Mouse (Mus musculus) lung, postnatal 14 days (tissue): ENCODE results near the gene Rnf181.

ENCODE experiments used
- DNase-seq: peaks from one replicate; pipeline ENCODE4 v3.0.0; 2021

Gene Rnf181

DNA sequence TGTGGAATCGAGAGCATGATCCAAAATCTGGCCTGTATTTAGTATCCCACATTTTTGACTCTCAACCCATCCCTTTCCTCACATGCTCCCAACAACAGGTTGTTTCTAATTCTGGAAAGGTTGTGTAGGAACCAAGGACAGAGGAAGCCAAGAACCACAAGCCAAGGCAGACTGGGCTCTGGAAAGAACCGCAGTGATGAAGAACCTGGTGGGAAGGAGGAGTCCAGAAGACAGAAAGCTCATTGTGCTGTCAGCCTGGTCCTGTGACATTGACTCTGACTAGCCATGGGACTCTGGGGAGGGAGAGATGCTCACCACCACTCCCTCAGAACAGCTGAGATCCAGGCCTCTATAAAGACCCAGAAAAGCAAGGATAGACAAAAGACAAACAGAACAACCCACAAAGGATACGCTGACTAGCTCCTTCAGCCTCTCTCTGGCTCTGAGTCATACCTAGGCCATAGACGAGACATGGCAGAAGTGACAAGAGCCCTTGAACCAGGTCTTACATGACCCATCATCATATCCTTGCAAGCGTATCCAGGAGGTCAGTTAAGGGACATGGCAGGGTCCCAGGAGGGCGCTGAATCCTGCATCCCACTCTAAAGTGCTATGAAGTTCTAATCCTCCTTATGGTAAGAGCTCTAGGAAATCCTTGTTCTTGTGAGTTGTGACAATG, 16.5 kb upstream of the Rnf181 start:
- no peak for DNase-seq

DNA sequence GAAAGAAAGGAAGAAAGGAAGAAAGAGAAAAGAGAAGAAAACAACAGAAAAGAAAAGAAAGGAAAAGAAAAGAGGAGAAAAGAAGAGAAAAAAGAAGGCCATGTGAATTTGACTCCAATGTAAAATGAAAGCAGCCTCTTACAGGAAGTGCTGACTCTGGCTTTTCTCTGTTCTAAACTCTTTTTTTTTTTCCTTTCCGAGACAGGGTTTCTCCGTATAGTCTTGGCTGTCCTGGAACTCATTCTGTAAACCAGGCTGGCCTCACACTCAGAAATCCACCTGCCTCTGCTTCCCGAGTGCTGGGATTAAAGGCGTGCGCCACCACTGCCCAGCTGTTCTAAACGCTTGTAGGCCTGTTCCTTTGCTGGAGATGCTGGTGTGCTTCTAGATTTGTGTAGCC, 15.7 kb upstream of the Rnf181 start:
- no peak for DNase-seq

DNA sequence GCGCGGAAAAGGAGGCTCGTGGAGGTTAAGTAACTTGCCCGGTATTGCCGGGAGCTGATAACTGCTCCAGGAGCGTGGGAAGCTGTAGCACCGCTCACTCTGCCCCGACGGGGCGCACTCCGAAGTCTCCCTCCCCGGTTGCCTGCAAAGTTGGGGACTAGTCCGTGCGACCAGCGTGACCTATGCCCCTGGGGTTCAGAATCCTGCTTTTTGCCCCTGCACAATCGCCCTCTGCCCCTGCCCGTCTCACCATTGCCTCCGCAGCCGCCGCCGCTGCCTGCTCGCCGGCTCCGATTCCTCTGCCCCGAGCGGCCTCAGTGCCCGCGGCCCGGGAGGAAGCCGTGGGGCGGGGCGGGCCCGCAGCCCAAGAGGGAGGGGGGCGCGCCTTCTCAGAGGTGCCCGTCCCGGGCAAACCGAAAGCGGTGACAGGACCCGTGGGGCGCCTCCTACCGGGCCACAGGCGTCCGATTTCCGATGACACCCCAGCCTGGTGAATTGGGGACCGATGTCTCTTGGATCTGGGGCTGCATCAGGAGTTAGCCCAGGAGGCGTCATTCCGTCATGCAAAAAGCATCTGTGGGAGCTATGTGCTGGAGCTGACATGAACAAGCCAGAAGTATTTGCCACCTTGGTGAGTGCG, 13.5 kb upstream of the Rnf181 start, which contains the start of gene Vamp5:
Gene Vamp5 (minus strand): TSS at position 338 of the 640 bp plus-strand sequence.
- peak; percentile 92 for DNase-seq

DNA sequence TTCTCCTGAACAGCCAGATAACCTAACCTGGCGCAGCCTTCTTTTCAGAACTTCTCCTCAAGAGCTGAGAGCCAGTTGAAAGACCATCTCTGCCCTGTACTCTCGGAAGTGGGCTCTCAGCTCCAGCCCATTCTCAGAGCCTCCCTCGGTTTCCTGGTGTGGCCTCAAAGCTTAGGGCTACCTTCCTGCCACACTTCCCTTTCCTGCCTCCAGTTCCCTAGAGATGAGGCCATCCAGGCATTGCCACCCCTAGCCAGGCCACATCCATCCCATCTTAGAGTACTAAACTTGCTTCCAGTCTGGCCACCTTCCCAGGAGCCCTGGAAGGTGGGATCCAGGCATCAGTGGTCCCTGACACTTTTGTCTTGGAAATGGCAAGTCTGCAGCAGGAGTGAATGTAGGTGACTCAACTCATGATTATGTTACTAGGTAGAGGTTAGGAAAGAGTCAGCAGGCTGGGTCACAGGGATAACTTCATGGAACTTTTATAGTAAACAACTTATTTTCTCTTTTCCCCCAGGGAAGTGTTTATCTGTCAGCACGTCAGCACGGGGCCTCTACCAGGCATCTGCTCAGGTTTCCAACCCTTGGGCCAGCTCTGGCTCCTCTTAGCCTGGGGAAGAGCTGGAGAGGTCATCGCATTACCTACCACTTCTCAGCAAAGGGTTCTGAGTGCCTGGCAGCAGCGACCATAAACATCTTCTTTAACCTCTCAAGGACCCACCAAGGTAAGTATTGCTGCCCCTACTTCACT, 12.8 kb upstream of the Rnf181 start:
- no peak for DNase-seq

DNA sequence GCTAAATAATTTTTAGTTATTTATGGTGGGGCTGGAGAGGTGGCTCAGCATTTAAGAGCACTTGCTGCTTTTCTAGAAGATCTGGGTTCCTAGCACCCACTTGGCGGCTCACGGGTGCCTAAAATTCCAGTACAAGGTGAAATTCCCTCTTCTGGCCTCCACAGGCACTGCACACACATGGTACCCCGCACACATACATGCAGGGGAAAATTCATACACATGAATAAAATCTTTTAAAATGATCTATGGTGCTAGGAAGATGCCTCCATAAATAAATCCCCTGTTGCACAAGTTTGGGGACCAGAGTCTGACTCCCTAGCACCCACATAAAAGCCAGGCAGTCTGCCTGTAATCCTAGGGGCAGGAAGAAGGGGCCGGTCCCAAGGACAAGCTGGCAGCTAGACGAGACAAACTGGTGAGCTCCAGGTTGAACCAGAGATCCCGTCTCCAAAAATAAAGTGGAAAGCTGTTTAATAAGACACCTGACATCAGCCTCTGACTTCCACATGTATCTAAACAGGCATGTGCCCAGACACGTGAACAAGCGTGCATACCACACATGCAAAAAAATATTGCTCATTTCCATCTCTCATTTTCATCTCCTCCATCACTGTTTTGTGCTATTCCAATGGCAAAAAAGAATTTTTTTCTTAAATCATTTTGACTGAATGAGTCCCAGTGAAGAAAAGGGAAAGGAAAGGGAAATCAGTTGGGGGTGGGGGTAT, 11.9 kb upstream of the Rnf181 start:
- no peak for DNase-seq

DNA sequence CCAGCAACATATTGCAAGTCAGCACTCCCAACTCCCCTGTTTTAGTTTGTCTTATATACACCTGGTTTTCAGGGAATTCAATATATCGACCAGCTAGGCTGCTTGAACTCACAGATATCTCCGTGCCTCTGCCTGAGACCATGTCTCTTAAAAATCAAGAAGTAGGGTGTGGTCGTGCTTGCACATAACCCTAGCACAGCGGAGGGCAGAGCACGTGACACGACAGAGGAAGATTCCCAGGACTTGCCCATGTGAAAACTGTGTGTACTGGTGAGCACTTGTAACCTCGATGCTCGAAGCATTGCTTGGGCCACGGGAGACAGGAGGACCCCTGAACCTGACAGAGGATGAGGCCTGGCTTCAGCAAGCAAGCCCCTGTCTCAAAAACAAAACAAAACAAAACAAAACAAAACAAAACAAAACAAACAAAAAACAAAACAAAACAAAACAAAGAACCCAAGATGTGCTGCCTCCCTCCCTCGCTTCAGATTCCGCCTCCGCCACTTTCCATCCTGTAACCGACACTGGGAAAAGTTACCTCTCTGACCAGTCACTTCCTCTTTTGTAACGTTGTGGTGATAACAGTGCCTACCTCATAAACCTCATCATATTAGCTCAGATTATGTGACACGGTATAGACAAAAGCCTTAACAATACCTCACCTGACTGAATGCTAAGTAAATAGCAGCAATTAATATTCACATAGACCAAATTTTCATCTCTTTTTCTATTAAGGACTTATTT, 8.2 kb upstream of the Rnf181 start:
- DNase-seq: no peak

DNA sequence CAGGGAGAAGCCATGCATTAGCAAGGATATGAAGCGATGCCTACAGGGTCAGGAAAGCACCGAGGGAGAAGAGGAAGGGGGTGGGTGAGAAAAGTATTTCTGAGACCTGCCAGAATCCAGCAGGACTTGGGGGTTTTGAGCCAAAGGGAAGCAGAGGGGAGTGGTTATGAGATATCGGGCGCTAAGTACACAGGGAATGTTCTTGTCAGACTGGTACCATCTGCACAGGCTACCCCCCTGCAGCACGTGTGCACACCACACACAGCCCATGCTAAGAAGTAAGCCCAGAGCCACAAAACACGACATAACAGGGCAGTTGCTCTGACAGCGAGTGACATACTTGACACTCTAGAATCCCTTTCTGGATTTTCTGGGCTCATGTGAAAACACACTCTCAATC, 7.5 kb upstream of the Rnf181 start:
- no peak for DNase-seq

DNA sequence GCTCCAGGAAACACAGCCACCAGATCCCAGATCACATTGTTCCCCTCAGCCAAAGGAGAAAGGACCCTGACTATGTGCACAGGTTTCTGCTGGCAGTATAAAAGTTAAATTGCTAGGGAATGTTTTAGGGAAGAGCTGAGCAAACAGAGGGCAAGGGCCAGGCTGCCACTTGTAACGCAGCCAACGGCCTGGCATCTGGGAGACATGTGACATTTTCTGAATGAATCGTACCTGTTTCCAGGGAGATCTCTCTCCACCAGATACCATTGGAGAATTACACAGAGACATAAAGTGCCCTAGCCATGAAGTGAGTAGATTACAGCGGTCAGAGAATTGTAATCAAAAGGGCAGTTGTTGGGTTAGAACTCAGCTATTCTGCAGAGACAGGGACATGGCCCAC, 6.4 kb upstream of the Rnf181 start:
- DNase-seq: peak; percentile 39

DNA sequence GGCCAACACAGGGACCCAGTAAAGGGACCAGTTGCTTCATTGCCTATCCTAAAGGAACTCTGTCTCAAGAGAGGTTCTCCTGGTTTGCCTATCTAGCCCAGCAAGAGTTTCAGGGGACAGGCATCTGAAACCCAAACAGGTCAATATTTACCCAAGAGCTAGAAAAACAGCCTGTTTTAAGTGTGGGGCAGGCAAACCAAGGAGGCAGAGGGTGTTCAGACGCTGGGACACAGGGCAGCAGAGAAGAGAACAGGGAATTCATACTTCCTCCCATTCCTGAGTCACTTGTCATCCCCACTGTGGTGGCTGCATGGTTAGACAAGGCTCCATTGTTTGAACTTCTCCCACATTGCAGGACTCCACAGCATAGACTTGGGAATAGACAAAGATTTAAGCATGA, 4.8 kb upstream of the Rnf181 start:
- DNase-seq: no peak

DNA sequence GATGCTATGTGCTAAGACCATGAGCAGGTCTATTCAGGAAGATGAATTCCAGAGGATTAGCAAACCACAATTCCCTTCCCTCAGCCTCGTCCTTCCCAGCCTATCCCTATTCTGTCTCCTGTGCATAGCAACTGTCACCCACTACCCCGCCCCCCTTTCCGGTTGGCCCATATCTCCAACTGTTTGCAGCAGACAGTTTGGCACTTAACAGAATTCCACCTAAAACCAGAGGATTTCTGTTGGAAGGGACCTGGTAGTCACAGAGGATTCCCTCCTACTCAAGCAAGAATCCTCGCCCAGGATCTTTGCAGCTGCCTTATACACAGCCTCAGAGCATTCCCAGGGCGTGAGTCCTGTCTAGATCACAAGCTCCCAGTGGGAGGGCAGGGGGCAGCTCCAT, 4.4 kb upstream of the Rnf181 start:
- peak; percentile 41 for DNase-seq

DNA sequence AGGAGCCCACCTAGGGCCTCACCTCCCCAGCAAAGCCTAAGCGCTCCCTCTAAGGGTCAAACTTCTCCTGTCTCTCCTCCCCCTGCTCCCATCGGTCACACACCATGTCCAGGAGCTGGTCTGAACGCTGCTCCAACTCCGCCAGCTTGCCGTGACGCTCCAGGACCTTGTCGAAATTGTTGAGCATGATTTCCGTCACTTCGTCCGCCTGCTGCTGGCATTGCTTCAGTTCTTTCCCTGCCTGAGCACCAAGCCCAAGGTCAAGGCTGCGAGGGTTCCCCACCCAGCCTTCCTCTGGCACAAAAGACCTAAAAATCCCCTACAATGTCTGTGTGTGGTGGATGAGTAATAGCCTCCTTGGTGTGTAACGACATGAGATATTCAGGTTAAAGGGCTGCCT, 3.3 kb upstream of the Rnf181 start:
- DNase-seq: peak; percentile 38

DNA sequence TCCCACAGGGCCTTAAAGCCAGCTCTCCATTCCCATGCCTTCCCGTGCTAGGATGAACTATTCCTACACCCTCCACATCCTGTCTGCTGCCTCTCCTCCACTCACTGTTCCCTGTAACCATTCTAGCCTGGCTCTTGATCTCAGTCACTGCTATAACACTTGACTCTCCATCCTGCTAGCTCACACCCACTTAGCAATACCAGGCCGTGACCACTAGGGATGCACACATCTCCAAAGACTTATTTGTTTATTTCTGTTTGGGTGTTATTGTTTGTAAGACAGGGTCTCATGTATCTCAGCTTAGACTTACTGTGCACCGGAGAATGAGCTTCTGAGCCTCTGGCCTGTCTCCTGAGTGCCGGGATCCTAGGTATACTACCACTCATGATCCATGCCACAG, 2.8 kb upstream of the Rnf181 start:
- DNase-seq: no peak

DNA sequence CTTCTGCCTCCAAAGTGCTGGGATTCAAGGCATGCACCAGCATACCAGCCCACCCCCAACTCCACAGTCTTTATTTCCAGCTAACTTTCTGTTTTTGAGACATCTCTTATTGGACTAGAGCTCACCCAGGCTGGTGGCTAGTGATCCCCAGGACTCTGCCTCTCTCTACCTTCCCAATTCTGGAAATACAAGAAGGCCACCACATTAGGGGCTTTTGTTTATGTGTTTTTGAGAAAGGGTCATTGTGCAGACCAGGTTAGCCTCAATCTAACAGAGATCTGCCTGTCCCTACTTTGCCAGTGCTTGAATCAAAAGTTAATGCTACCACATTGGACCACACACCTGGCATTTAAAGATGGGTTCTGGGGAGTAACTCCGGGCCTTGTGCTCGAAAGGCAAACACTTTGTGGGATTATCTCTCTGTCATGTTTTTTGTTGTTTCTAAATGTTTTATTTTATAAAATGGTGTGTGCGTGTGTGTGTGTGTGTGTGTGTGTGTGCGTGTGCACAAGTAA, 761 bp upstream of the Rnf181 start:
- no peak for DNase-seq

DNA sequence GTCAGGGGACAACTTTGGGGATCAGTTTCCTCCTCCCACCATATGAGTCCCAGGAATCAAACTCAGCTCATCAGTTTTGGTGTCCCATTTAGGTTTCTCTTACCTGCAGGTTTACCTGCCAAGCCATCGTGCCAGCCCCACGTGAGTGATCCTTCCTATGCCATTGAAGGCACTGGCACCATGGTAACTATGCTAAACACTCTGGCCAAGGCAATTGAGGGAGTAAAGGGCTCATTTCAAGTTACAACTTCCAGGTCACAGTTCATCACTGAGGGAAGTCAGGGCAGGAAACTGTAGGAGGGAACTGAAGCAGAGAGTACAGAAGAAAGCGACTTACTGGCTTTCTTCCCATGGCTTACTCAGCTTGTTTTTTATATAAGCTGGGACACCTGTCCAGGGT, 452 bp downstream of the Rnf181 start:
- DNase-seq: no peak

DNA sequence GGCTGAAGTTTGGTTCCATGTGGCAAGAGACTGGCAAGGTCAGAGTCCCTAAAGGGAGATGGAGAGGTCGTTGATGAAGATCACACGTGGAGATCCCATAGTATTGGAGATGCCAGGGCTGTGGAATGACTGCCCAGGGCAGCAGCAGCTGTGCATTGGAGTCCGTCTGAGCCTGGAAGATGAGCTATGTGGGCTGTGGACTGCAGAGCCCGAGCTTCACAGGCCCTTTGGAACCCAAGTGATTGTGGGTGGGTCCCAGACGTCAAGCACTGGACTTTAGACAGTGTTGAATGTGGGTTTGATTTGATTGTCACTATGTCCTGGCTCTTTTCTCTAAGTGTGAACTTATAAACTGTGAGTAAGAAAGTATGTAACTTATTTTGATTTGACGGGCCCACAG, 1.8 kb downstream of the Rnf181 start:
- DNase-seq: no peak

DNA sequence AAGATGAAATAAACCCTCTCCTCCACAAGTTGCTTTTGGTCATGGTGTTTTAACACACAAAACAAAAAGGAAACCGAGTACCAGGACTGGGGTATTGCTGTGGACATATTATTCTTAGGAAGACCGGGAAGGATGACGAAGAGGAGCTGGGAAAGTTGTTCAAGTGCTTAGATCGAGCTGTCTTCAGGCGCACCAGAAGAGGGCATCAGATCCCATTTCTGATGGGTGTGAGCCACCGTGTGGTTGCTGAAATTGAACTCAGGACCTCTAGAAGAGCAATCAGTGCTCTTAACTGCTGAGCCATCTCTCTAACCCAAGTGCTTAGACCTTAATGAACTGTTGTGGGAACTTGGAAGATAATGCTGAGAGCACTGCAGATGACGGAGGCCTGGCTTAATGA, 2.7 kb downstream of the Rnf181 start:
- DNase-seq: no peak

DNA sequence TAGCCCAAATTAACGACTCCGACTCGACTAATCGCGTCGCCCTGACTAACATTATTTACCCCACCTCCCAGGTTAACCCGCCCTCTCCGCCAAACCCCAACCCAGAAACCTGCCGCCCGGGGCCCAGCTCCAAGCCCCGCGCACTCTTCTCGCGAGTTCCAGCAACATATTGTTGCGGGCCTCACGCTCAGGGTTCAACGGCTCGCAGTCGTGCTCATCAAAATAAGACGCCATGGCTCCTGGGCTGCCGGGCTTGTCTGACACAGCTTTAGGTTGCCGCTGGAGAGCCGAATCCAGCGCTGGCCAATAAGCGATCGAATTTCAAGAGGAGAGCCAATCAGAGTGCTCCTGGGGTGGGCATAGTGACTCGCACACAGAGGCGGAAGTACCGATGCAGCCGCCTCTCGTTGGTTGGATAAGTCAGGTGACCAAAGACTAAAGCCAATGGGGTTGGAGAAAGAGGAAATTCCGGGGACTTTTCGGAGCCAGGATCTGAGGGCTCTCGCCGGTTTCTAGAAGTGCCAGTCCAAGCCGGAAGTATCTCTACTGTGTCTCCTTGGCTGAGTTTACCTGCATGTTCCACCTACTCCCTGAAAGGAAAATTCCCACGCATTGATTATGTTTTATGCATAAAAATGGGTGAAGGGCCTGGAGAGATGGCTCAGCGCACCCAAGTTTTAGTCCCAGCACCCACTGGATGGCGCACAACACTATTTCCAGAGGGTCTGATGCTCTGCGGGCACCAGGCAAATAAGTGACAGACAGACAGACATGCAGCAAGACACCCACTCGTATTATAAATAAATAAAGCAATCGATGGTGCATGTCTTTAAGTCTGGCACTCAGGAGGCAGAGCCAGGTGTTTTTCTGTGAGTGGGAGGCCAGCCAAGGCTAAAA, 4.4 kb downstream of the Rnf181 start:
- DNase-seq: peak; percentile 93

DNA sequence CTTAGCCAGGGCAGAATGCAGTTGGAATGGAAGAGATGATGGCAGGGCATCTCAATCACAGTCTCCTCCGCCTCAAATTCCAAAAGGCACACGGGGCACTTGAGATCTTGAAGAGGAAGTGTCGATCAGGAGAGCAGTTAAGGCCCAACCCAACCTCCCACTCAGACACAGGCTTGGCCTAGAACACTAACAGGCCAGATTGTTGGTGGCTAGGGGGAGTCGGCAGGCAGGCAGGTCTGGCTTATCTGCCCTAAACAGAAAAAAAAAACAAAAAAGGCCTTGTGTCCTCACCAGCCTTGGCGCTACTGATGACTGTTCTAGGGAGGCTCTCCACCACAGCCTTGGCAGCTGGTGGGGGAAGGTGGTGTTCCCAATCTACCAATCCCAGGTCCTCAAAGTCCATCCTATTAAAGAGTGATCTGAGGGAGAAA, 5.6 kb downstream of the Rnf181 start:
- no peak for DNase-seq

DNA sequence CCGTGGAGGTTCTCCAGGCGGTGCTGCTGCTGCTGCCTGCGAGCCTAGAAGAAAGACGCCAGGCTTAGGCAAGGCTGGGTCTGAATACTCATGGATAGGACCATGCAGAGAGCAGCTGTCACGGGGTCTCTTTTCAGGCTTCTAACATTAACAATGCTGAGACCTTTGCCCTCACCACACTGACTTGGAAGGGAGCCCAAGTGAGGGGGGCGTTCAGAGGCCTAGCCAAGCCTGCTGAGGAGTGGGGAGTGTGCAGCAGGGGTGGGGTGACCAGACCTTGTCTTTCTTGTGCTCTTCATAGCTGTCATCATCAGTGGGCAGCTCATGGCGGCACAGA, 6.2 kb downstream of the Rnf181 start:
- DNase-seq: no peak

DNA sequence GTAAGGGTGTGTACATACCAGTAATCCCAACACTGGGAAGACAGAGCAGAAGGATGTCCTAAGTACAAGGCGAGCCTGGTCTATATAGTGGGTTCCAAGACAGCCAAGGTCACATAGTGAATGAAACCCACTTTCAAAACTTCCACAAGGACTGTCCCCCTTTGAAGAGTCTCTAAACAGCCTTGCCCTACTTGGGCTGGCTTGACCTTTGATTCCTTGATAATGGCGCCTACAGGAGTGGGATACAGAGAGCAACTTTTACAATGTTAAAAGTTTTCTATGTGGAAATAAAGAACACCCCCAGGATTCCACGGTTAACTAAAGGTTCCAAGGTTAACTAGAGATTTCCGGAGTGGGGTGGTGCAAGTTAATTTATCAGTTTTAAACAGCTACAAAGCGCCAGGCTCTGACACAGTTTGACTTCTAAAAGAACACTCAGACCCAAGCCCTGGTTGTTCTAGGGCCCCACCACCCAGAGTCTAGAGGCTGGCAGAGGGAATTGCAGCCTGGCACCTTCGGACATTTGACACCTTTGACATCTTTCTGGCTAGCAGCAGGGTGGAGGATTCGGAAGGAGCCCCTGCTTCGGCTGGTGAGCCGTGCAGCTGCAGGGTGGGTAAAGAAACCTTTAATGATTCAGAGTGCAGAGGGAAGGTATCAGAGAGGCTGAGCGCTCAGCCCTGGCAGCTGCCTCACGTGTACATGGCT, 6.7 kb downstream of the Rnf181 start:
- no peak for DNase-seq

DNA sequence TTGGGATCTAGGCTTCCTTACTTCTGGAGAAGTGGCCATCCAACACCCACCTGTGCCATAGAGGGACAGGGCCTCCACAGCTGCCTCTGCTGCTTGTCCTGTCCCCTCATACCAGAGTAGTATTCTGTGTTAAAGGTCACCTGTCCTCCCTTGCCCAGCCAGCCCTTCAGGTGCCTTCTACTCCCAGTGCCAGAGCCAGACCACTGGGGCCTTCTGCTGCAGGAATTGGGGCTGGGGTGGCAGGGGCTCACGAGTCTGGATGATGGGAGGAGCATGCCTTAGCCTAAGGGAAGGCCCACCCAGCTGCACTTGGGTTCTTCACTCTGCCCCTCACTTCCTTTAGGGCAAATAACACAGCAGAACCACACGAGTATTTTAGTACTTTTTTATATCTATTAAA, 7.4 kb downstream of the Rnf181 start:
- DNase-seq: no peak
